Mouse (Mus musculus) embryonic facial prominence, embryonic 15.5 days (tissue): Measurements from ENCODE around the gene Dock4. TPM values are rescaled to one million over a fixed set of nuclear protein-coding genes. Genes with fewer than 3 reads are reported as not detected.

Experiments used
- ATAC-seq: fragments of 200-750 bp; cut with Nextera tagmentation; 2 replicates; pipeline ENCODE4 v1.8.0; 2017; ENCODE audit warnings: low read depth, moderate TSS enrichment; ENCODE audit not compliant: insufficient number of reproducible peaks, low FRiP score, low TSS enrichment
- H3K27ac ChIP-seq: fragments of 300-500 bp; sonication (generic); replicated peaks from 2 replicates; pipeline ENCODE4 v1.5.1; 2015; ENCODE audit warnings: mild to moderate bottlenecking, inconsistent platforms
- H3K27me3 ChIP-seq: fragments of 300-500 bp; sonication (generic); 2 replicates; pipeline ENCODE4 v1.6.1; 2015; ENCODE audit warnings: inconsistent platforms
- H3K36me3 ChIP-seq: fragments of 300-500 bp; sonication (generic); 2 replicates; pipeline ENCODE4 v1.6.1; 2015; ENCODE audit warnings: mild to moderate bottlenecking, inconsistent platforms
- H3K4me1 ChIP-seq: fragments of 300-500 bp; sonication (generic); 2 replicates; pipeline ENCODE4 v1.6.1; 2015; ENCODE audit warnings: inconsistent platforms
- H3K4me2 ChIP-seq: fragments of 300-500 bp; sonication (generic); replicated peaks from 2 replicates; pipeline ENCODE4 v1.6.1; 2015; ENCODE audit warnings: mild to moderate bottlenecking, inconsistent platforms
- H3K4me3 ChIP-seq: fragments of 300-500 bp; sonication (generic); replicated peaks from 2 replicates; pipeline ENCODE4 v1.5.1; 2015; ENCODE audit warnings: mild to moderate bottlenecking, inconsistent platforms
- H3K9ac ChIP-seq: fragments of 300-500 bp; sonication (generic); 2 replicates; pipeline ENCODE4 v1.6.1; 2015; ENCODE audit warnings: inconsistent platforms
- H3K9me3 ChIP-seq: fragments of 300-500 bp; sonication (generic); replicated peaks from 2 replicates; pipeline ENCODE4 v1.6.1; 2016; ENCODE audit warnings: inconsistent platforms
- WGBS: fragments of 180-500 bp; shearing (Covaris S2); methylation state at CpG from one replicate; pipeline ENCODE4 v1.1.7; 2015; 5-methylcytosine and 5-hydroxymethylcytosine counted together
- polyA plus RNA-seq: library from polyadenylated mRNA; unstranded; fragments of >200 nt; fragmentation: Nextera tagmentation; extraction: Ambion mirVana; gene quantifications from 2 replicates; pipeline ENCODE4 v1.2.1, GENCODE M21; 2015

Dock4 gene
- polyA plus RNA-seq, 1 experiment from 2014 or later, result 12.9 TPM

GRCm38 (mm10) chr12:40605565-40605964 lies 159.8 kb downstream of the Dock4 start:
- no peak overlapping the region for H3K27ac ChIP-seq
- no peak overlapping the region for H3K4me3 ChIP-seq
- H3K4me1 ChIP-seq, result no peaks in the 10 kb centered on the region
- no peaks in the 10 kb centered on the region for H3K9me3 ChIP-seq
- WGBS, result 62% methylated on average over 4 of the region's 4 CpGs
- H3K27me3 ChIP-seq, result no peaks in the 10 kb centered on the region
- no peak overlapping the region for H3K9ac ChIP-seq
- H3K4me2 ChIP-seq, result no peak overlapping the region
- no peak for ATAC-seq
- no peaks in the 10 kb centered on the region for H3K36me3 ChIP-seq

- H3K4me3 ChIP-seq, result no peak overlapping the region
- H3K36me3 ChIP-seq, result no peaks in the 10 kb centered on the region
- no peaks in the 10 kb centered on the region for H3K27me3 ChIP-seq
- H3K4me1 ChIP-seq, result no peaks in the 10 kb centered on the region
- ATAC-seq, result no peak
- H3K9ac ChIP-seq, result no peak overlapping the region
- no peak overlapping the region for H3K4me2 ChIP-seq
- H3K9me3 ChIP-seq, result no peaks in the 10 kb centered on the region
- no peak overlapping the region for H3K27ac ChIP-seq
Observed at GRCm38 (mm10) chr12:40622926-40623325, 177.2 kb downstream of the Dock4 start.

GRCm38 (mm10) chr12:40626521-40626920 lies 180.8 kb downstream of the Dock4 start:
- Histone ChIP-seq H3K9me3 (no peaks in the 10 kb centered on the region), H3K27ac (no peak overlapping the region)

GRCm38 (mm10) chr12:40633242-40633641 lies 187.5 kb downstream of the Dock4 start:
- WGBS, result 73% methylated on average over 2 of the region's 2 CpGs
- Histone ChIP-seq H3K27me3 (no peaks in the 10 kb centered on the region), H3K9me3 (no peaks in the 10 kb centered on the region), H3K4me3 (no peak overlapping the region), H3K27ac (no peak overlapping the region), H3K4me1 (no peaks in the 10 kb centered on the region), H3K4me2 (no peak overlapping the region), H3K36me3 (no peaks in the 10 kb centered on the region), H3K9ac (no peak overlapping the region)
- ATAC-seq, result no peak

More at GRCm38 (mm10) chr12:40626521-40626920, 180.8 kb downstream of the Dock4 start:
- H3K9ac ChIP-seq, result no peak overlapping the region
- no peaks in the 10 kb centered on the region for H3K27me3 ChIP-seq
- no peak overlapping the region for H3K4me3 ChIP-seq
- H3K4me1 ChIP-seq, result no peaks in the 10 kb centered on the region
- H3K36me3 ChIP-seq, result no peaks in the 10 kb centered on the region
- ATAC-seq, result no peak
- no peak overlapping the region for H3K4me2 ChIP-seq
- 88% methylated on average over 1 of the region's 1 CpGs for WGBS

- Histone ChIP-seq H3K27ac (no peak overlapping the region), H3K27me3 (no peaks in the 10 kb centered on the region), H3K36me3 (no peaks in the 10 kb centered on the region), H3K4me3 (no peak overlapping the region), H3K9ac (no peak overlapping the region), H3K4me1 (no peaks in the 10 kb centered on the region), H3K9me3 (no peaks in the 10 kb centered on the region), H3K4me2 (no peak overlapping the region)
- ATAC-seq, result 0 out of 2 replicates have a peak, but pooled peaks have one; percentile 43
- WGBS, result 65% methylated on average over 7 of the region's 7 CpGs
Observed at GRCm38 (mm10) chr12:40634169-40634568, 188.4 kb downstream of the Dock4 start.

- no peaks in the 10 kb centered on the region for H3K4me1 ChIP-seq
- H3K27me3 ChIP-seq, result no peaks in the 10 kb centered on the region
- no peaks in the 10 kb centered on the region for H3K9me3 ChIP-seq
- H3K4me2 ChIP-seq, result no peak overlapping the region
- H3K4me3 ChIP-seq, result no peak overlapping the region
- ATAC-seq, result no peak
- no peak overlapping the region for H3K27ac ChIP-seq
- no peaks in the 10 kb centered on the region for H3K36me3 ChIP-seq
- H3K9ac ChIP-seq, result no peak overlapping the region
- WGBS, result 95% methylated on average over 6 of the region's 6 CpGs
Observed at GRCm38 (mm10) chr12:40635991-40636390, 190.2 kb downstream of the Dock4 start.

GRCm38 (mm10) chr12:40637427-40637826 lies 191.7 kb downstream of the Dock4 start:
- Histone ChIP-seq H3K9ac (no peak overlapping the region), H3K27ac (no peak overlapping the region), H3K4me3 (no peak overlapping the region), H3K27me3 (no peaks in the 10 kb centered on the region), H3K4me2 (no peak overlapping the region), H3K4me1 (no peaks in the 10 kb centered on the region), H3K9me3 (no peaks in the 10 kb centered on the region), H3K36me3 (no peaks in the 10 kb centered on the region)
- WGBS, result 92% methylated on average over 2 of the region's 2 CpGs
- ATAC-seq, result no peak

- Histone ChIP-seq H3K9me3 (no peaks in the 10 kb centered on the region), H3K4me2 (no peak overlapping the region), H3K36me3 (no peaks in the 10 kb centered on the region), H3K27me3 (no peaks in the 10 kb centered on the region), H3K4me1 (no peaks in the 10 kb centered on the region), H3K9ac (no peak overlapping the region), H3K4me3 (no peak overlapping the region), H3K27ac (no peak overlapping the region)
- 85% methylated on average over 6 of the region's 6 CpGs for WGBS
- no peak for ATAC-seq
Observed at GRCm38 (mm10) chr12:40645869-40646268, 200.1 kb downstream of the Dock4 start.

GRCm38 (mm10) chr12:40654312-40654711 lies 208.6 kb downstream of the Dock4 start:
- H3K4me3 ChIP-seq, result no peak overlapping the region
- H3K9ac ChIP-seq, result no peak overlapping the region
- 76% methylated on average over 2 of the region's 2 CpGs for WGBS
- H3K9me3 ChIP-seq, result no peaks in the 10 kb centered on the region
- H3K27ac ChIP-seq, result no peak overlapping the region
- H3K4me1 ChIP-seq, result no peaks in the 10 kb centered on the region
- ATAC-seq, result no peak
- H3K27me3 ChIP-seq, result no peaks in the 10 kb centered on the region
- H3K4me2 ChIP-seq, result no peak overlapping the region
- no peaks in the 10 kb centered on the region for H3K36me3 ChIP-seq

GRCm38 (mm10) chr12:40655861-40656260 lies 210.1 kb downstream of the Dock4 start:
- H3K36me3 ChIP-seq, result no peaks in the 10 kb centered on the region
- 77% methylated on average over 2 of the region's 2 CpGs for WGBS
- H3K27ac ChIP-seq, result no peak overlapping the region

GRCm38 (mm10) chr12:40656438-40656837 lies 210.7 kb downstream of the Dock4 start:
- Histone ChIP-seq H3K9ac (no peak overlapping the region), H3K27ac (no peak overlapping the region), H3K27me3 (no peaks in the 10 kb centered on the region), H3K4me1 (no peaks in the 10 kb centered on the region), H3K4me3 (no peak overlapping the region), H3K4me2 (no peak overlapping the region), H3K9me3 (no peaks in the 10 kb centered on the region), H3K36me3 (no peaks in the 10 kb centered on the region)
- WGBS, result 58% methylated on average over 5 of the region's 5 CpGs
- ATAC-seq, result no peak

More at GRCm38 (mm10) chr12:40655861-40656260, 210.1 kb downstream of the Dock4 start:
- ATAC-seq, result no peak
- no peak overlapping the region for H3K9ac ChIP-seq
- H3K27me3 ChIP-seq, result no peaks in the 10 kb centered on the region
- H3K4me1 ChIP-seq, result no peaks in the 10 kb centered on the region
- H3K9me3 ChIP-seq, result no peaks in the 10 kb centered on the region
- H3K4me3 ChIP-seq, result no peak overlapping the region
- H3K4me2 ChIP-seq, result no peak overlapping the region

- Histone ChIP-seq H3K9ac (no peak overlapping the region), H3K36me3 (no peaks in the 10 kb centered on the region), H3K4me2 (no peak overlapping the region), H3K4me1 (no peaks in the 10 kb centered on the region), H3K9me3 (no peaks in the 10 kb centered on the region), H3K4me3 (no peak overlapping the region), H3K27me3 (no peaks in the 10 kb centered on the region), H3K27ac (no peak overlapping the region)
- 58% methylated on average over 4 of the region's 4 CpGs for WGBS
- no peak for ATAC-seq
Observed at GRCm38 (mm10) chr12:40657229-40657885, 211.6 kb downstream of the Dock4 start.
